Mouse (Mus musculus) macrophage (primary cell): Measurements from ENCODE around the gene Gpr146. TPM values are rescaled to one million over a fixed set of nuclear protein-coding genes. Genes with fewer than 3 reads are reported as not detected.
A peak's percentile ranks its signal among the peaks of the same experiment; 100 is the strongest.

ENCODE experiments used
- H3K27ac ChIP-seq: fragments of 350-480 bp; formaldehyde crosslinking; 2 replicates; pipeline ENCODE4 v1.9.0; 2021
- H3K36me3 ChIP-seq: fragments of 350-480 bp; formaldehyde crosslinking; 2 replicates; pipeline ENCODE4 v1.9.0; 2021; ENCODE audit errors: inconsistent target
- H3K4me3 ChIP-seq: fragments of 350-480 bp; formaldehyde crosslinking; 2 replicates; pipeline ENCODE4 v1.9.0; 2021; ENCODE audit errors: inconsistent target
- H3K79me2 ChIP-seq: fragments of 350-480 bp; formaldehyde crosslinking; 2 replicates; pipeline ENCODE4 v1.9.0; 2021; ENCODE audit errors: inconsistent target
- WGBS: methylation state at CpG from one replicate; pipeline ENCODE4 v1.1.7; 2026; ENCODE audit warnings: inconsistent platforms; ENCODE audit not compliant: missing documents; 5-methylcytosine and 5-hydroxymethylcytosine counted together
- polyA plus RNA-seq: library from polyadenylated mRNA; stranded (reverse); fragments of 250-400 nt; gene quantifications from 3 replicates; pipeline ENCODE4 v1.2.4, GENCODE M21; 2018; ENCODE audit warnings: inconsistent platforms

Gpr146 gene
- polyA plus RNA-seq, 1 experiment from 2014 or later = 20.6 TPM

DNA sequence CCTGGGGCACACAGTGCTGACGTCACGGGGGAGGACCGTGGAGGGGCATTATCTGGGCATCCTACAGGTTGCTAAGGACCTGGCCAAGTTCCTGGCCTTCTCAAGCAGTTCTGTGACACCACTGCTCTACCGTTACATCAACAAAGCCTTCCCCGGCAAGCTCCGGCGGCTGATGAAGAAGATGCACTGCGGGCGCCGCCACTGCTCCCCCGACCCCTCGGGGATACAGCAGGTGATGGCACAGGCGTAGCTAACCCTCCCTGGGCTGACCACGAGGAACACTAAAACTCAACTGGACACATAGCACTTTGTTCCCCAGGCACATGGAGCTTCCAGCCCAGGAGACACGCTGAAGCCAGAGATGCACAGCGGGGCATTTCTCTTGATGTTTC, 15.7 kb downstream of the Gpr146 start:
- no peak overlapping the region for H3K4me3 ChIP-seq
- no peak overlapping the region for H3K27ac ChIP-seq
- H3K79me2 ChIP-seq = peaks cover 99% of the 10 kb centered on the region
- peaks cover 54% of the 10 kb centered on the region for H3K36me3 ChIP-seq
- 92% methylated on average over 16 of the region's 16 CpGs for WGBS

DNA sequence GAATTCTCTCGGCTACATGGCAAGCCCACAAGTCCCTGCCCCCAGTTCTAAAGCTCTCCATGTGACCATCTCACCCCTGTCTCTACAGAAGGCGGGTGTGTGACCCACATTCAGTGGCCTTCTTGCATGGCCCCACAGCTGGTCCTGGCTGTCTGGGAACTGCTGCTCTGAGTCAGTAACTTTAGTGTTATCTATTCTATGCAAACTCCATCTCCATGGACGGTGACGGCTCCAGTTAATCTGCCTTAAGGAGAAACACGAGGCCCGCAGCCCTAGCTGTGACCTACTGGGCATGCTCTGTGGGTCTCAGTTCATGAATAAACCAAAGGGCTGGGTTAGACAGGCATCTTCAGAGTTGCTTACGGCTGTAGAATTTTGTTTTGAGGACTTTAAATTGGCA, 16.9 kb downstream of the Gpr146 start:
- 94% methylated on average over 7 of the region's 7 CpGs for WGBS
- no peak overlapping the region for H3K27ac ChIP-seq
- peaks cover 99% of the 10 kb centered on the region for H3K79me2 ChIP-seq
- H3K4me3 ChIP-seq = no peak overlapping the region
- H3K36me3 ChIP-seq = peaks cover 44% of the 10 kb centered on the region

DNA sequence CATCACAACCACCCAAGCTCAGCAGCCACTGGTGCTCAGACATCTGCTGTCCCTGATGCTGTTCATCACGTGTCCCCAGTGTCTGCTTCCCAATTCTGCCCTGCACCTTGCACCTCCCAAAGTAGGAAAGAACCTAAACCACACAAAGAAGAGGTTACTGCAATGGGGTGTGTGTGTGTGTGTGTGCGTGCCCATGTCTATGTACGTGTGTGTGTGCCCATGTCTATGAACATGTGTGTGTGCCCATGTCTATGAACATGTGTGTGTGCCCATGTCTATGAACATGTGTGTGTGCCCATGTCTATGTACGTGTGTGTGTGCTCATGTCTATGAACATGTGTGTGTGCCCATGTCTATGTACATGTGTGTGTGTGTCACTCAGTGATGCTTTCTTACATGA, 18.0 kb downstream of the Gpr146 start:
- Histone ChIP-seq H3K36me3 (peaks cover 38% of the 10 kb centered on the region), H3K4me3 (no peak overlapping the region), H3K79me2 (peaks cover 99% of the 10 kb centered on the region), H3K27ac (no peak overlapping the region)
- WGBS = 85% methylated on average over 4 of the region's 4 CpGs

DNA sequence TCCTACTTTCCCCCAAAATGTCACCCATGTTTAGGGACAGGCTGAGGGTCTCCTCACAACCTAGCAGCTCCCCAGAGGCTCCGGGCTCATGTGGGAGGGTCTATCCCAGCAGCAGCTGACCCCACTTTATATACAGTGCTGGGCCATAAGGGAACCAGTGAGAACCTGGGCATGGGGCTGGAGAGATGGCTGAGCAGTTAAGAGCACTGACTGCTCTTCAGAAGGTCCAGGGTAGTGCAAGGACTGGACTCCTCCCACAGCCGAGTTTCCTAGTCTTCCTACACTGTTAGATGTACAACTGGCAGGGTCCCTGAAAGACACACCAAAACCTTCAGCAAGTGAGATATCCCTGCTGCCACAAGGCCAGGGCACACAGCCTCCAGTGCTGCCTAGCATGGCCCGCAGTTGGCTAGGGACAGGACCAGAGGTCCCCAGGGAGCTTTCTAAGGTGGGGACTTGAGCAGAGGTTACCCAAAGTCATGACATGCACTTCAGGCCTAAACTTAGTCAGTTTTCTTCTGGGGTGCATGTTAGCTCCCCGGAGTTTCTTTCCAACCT, 19.9 kb downstream of the Gpr146 start:
- H3K36me3 ChIP-seq = peaks cover 26% of the 10 kb centered on the region
- peaks cover 99% of the 10 kb centered on the region for H3K79me2 ChIP-seq
- WGBS = 86% methylated on average over 4 of the region's 4 CpGs
- peak overlapping the region; percentile 12 for H3K27ac ChIP-seq
- no peak overlapping the region for H3K4me3 ChIP-seq

DNA sequence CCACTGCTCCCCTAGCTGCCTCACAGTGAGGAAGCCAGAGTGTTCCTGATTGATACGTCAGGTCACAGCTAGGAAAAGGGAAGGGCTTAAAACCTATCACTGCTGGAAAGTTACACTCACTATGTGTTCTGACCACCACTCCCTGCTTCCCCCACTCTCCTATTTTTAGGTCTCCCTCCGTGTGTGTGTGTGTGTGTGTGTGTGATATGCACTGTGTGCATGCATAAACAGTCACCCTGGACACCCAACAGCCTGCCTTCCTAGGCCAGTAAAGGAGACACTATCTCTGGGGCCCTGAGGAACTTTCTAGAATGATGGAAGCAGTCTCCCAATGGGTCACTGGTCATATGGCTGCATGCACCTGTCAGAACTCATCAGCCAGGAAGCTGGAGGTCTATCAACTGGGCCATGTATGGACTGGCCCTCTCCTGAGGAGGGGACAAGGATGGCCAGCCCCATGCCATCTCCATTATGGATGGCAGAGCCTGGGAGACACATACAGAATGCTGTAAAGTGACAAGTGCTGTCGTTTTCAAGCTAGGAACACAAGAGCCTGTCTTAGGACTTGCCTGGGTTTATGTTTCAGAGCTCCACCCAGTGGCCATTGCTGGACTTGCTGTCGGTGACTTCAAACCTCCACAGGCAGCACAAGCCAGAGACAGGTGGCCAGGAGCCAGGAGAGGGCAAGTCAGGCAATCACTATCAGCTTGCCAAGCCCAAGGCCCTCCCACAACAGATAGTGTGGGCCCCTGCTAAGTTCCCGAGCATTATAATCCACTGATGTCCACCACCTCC, 20.7 kb downstream of the Gpr146 start:
- WGBS = 24% methylated on average over 5 of the region's 5 CpGs
- Histone ChIP-seq H3K79me2 (peaks cover 99% of the 10 kb centered on the region), H3K27ac (peak overlapping the region; percentile 12), H3K36me3 (peaks cover 19% of the 10 kb centered on the region), H3K4me3 (no peak overlapping the region)

DNA sequence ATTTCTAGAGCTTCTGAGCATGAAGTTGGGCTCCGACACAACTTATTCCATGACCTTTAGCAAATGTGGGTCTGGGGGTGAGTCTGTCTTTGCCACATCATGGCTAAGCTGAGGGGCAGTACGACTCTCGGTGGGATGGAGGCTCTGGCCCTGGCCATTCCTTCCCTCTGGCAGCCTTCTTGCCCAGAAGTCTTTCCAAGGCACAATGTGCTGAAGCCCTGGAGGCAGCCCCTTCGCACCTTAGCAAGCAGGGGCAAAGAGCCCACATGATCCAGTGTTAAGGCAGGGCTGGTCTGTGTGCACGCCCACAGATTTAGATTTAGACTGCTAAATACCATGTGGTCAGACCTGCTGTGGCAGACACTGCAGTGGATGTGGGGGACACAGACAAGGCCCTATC, 21.3 kb downstream of the Gpr146 start:
- peaks cover 13% of the 10 kb centered on the region for H3K36me3 ChIP-seq
- no peak overlapping the region for H3K4me3 ChIP-seq
- H3K79me2 ChIP-seq = peaks cover 98% of the 10 kb centered on the region
- no peak overlapping the region for H3K27ac ChIP-seq
- WGBS = 93% methylated on average over 5 of the region's 5 CpGs

DNA sequence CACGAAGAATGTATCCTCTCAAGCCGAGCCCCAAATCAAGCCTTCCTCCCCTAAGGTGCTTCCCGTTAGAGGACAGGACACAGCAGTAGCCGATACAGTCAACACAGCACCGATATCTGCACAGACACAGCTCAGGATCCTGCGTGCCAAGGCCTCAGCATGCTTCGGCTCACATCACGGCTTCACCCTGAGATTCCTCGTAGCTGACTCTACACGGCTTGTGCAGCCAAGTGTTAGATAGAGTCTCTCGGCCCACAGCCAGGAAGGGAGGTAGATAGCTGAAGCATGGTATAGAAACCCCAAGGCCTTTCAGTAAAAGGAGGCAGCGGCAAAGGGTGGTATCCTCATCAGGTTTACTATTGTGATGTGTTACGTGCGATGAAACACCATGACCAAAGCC, 22.5 kb downstream of the Gpr146 start:
- peaks cover under 1% of the 10 kb centered on the region; the same call in 1 of the 2 replicates for H3K36me3 ChIP-seq
- H3K27ac ChIP-seq = no peak overlapping the region
- no peak overlapping the region for H3K4me3 ChIP-seq
- peaks cover 91% of the 10 kb centered on the region for H3K79me2 ChIP-seq
- 92% methylated on average over 14 of the region's 14 CpGs for WGBS

DNA sequence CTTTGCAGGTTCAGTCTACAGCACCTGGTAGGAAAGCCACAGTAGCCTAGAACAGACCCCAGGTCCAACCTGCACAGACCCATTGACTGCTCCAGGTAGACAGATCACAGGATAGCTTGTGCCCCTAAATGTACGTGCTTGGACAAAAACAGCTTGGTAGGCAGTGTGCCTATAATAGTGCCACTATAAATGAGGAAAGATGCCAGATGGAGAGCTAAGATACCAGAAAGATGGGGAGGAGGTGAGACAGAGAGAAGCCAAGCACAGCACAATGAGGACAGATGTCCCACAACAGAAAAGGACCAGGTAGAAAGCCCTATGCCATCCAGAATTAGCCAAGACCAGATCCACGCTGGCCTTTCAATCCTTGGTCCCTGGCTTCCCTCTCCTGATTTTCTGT, 24.6 kb downstream of the Gpr146 start:
- H3K36me3 ChIP-seq = no peaks in the 10 kb centered on the region; the same call in 1 of the 2 replicates
- 100% methylated on average over 2 of the region's 2 CpGs for WGBS

DNA sequence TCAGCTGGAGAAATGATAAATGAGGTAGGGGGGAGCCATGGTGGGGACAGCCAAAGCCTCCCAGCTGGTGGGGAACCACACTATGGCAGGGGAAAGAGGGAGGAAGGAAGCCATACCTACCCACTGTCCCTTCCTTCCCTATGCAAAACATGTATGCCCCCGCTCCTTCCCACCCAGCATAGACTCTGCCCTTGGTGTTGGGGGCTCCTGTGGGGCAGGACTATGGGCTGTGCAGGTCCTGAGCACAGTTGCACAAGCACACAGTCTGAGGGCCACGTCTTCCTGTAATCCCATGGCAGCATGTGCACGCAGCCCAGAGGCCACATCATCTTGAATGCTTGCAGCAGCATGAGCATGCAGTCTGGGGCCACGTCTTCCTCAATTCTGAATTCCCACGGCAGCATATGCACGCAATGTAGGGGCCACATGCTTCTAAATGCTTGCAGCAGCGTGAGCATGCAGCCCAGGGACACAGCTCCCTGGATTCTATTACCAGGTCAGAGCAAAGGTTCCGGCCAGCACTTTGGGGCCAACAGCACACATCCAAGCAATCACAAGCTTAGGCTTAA, 26.3 kb downstream of the Gpr146 start:
- no peaks in the 10 kb centered on the region; the same call in 1 of the 2 replicates for H3K36me3 ChIP-seq
- H3K79me2 ChIP-seq = peaks cover 70% of the 10 kb centered on the region
- 2% methylated on average over 7 of the region's 8 CpGs for WGBS
- H3K4me3 ChIP-seq = peak overlapping the region; percentile 67; the same call in 1 of the 2 replicates
- peak overlapping the region; percentile 97 for H3K27ac ChIP-seq

More for the DNA sequence above, 24.6 kb downstream of the Gpr146 start:
- no peak overlapping the region for H3K27ac ChIP-seq
- peaks cover 75% of the 10 kb centered on the region for H3K79me2 ChIP-seq
- no peak overlapping the region for H3K4me3 ChIP-seq

DNA sequence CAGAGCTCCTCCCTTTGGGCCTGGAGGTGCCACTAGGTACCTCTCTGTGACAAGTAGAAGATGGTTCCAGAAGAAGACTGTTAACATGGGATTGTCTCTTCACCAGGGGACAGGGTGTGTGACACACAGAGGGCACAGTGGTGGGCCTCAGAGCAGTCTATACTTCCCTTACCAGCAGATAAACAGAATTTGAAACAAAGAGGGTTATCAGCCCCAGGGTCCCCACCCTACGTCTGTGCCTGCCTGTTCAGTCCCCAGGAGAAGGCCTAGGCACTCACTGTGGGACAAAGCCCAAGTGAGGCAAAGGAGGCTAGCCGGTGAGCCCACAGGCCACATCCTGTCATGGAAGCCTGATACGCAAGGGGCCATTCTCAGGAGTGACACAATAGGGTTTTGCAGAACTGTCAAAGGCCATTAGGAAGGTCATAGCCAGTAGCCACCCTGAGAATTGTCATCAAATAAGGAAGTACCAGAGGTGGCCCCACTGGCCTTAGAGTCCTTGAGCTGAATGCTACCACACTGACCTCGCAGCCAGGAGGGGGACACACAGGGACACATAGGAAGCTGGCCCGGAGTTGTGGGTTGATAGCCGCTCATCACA, 27.4 kb downstream of the Gpr146 start, which contains the start of gene C130050O18Rik:
Gene C130050O18Rik (plus strand): TSS at position 480 of the 601 bp plus-strand sequence.
- H3K36me3 ChIP-seq = no peaks in the 10 kb centered on the region; the same call in 1 of the 2 replicates
- H3K4me3 ChIP-seq = peak within 1 kb of the TSS; percentile 67
- peak within 1 kb of the TSS; percentile 97 for H3K27ac ChIP-seq
- WGBS = 13% methylated on average over 6 of the region's 6 CpGs
- H3K79me2 ChIP-seq = peaks cover 63% of the 10 kb centered on the region

DNA sequence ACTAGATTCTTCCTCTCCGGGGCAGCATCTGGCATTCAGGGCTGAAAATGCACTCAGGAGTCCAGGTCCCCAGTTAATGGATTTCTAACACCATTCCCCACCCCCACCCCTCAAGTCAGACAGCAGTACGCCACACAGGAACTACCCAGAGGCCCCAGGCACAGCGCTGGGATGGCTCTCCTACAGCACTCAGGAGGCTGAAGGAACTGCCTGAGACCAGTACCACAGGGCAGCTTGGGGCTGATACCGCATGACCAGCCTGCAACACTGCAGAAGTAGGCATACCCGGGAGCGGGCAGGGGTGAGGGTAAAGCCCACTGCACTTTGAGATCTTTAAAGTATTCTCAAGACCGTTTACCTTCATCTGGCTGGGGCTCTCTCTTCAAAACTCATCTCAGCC, 28.0 kb downstream of the Gpr146 start:
- Histone ChIP-seq H3K27ac (peak overlapping the region; percentile 97), H3K79me2 (peaks cover 63% of the 10 kb centered on the region), H3K4me3 (peak overlapping the region; percentile 67), H3K36me3 (no peaks in the 10 kb centered on the region; the same call in 1 of the 2 replicates)
- WGBS = 9% methylated on average over 7 of the region's 7 CpGs

DNA sequence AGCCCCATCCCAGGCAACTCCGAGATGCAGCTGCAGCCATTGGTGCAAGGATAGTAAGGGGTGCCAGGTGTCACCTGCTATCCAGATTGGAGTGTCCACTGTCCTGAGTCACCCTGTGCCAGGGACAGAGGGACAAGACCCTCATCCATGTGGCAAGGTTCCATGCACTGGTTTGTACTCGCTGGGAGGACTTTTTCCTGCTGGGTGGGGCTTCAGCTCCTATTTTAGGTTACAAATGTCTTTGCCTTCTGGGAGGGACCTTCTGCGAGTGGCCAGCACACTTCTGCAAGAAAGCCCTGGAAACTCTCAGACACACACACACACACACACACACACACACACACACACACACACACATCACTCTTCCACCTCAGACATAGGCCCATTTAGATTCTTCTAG, 28.5 kb downstream of the Gpr146 start:
- H3K4me3 ChIP-seq = peak overlapping the region; percentile 67
- WGBS = 34% methylated on average over 3 of the region's 3 CpGs
- H3K27ac ChIP-seq = peak overlapping the region; percentile 97
- peaks cover 63% of the 10 kb centered on the region for H3K79me2 ChIP-seq
- no peaks in the 10 kb centered on the region; the same call in 1 of the 2 replicates for H3K36me3 ChIP-seq

DNA sequence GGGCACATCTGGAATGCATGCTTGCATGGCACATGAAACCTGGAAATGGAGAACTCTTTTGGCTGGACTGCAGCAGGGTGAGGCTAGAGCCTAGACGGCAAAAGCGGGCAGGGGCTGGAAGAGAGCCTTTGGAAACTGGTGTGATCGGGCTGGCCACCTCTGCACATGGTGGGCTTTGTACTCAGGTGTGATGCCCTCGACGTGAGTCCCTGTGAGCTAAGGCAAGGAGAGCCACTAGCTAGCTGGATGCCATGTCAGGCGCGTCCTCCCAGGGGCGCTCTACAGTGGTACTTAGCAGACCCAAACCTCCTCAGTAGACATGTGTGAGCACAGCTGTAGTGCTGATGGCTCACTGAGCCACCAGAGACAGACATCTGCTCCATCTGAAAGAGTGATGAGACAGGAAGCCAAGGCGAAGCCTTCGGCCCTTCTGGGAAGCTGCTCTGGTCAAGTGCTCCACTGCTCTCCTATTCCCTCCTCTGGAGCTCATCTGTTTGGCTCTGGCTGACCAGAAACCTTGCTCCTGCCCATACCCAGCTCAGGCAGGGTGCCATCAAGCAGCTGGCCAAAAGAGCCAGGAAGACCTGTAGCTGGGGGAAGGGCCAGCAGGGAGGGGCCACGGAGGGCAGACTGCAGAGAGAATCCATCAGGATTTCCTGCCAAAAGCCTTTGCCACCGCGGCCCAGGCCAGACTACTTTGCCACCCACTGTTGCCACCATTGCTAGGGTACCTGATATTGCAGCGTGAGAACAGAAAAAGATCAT, 29.8 kb downstream of the Gpr146 start:
- Histone ChIP-seq H3K79me2 (peaks cover 60% of the 10 kb centered on the region), H3K27ac (peak overlapping the region; percentile 97), H3K4me3 (peak overlapping the region; percentile 67), H3K36me3 (no peaks in the 10 kb centered on the region)
- WGBS = 52% methylated on average over 13 of the region's 14 CpGs

DNA sequence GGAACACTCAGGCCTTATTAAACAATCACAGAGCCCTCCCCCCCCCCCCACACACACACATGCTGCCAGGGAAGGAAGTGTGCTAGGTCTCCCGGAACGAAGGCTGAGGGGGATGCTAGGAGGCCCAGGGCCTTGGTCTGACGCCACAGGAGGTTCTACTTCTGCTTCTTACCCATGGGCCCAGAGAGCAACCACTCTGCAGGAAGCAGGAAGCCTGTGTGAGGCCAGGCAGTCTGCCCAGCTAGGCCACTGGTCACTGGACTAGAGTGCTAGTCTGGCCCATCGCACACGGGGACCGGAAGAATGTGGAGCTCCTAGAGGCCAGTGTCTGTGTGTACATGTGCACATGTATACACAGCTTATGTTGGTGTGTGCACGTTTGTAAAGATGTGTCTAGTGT, 31.0 kb downstream of the Gpr146 start:
- Histone ChIP-seq H3K79me2 (peaks cover 48% of the 10 kb centered on the region), H3K36me3 (no peaks in the 10 kb centered on the region), H3K4me3 (peak overlapping the region; percentile 67), H3K27ac (peak overlapping the region; percentile 97)
- 6% methylated on average over 5 of the region's 7 CpGs for WGBS
